Mouse (Mus musculus): ENCODE data around the gene Angptl4. TPM values are rescaled to one million over a fixed set of nuclear protein-coding genes. Genes with fewer than 3 reads are reported as not detected.
"Not testable (repeated sequence)": the region's sequence is repeated elsewhere in the genome, so short reads cannot be mapped to it uniquely, and the experiment has no call there.

Angptl4 gene
- total and polyA plus RNA-seq, 3 experiments = 6.3 to 12.2 (median 8.0) TPM

- peaks cover 51% of the 10 kb centered on the region for H3K79me2 ChIP-seq (replicated peaks; ENCODE audit: control insufficient read depth, extremely low read depth, insufficient read depth, poor library complexity, severe bottlenecking)
- H3K4me1 ChIP-seq (ENCODE audit: control insufficient read depth in 1 of 2, insufficient read depth in 2 of 2) = peaks cover 12 to 49% of the 10 kb centered on the region in 2 experiments
- H3K27ac ChIP-seq (ENCODE audit: insufficient read depth, low read depth); dilution Hi-C loops (cut with MboI; ENCODE audit: extremely low pct_ligation_motif_present, extremely low pct_unique_long_range_greater_than_20kb, low sequenced_read_pairs); in situ Hi-C loops (cut with MboI; ENCODE audit: low pct_ligation_motif_present, low pct_unique_long_range_greater_than_20kb, low sequenced_read_pairs); H3K27me3 ChIP-seq (replicated peaks); H3K9me3 ChIP-seq (replicated peaks; ENCODE audit: low read length); DNase-seq (ENCODE audit: extremely low read depth): not testable (repeated sequence)
- TF ChIP-seq SIN3A (IDR thresholded peaks at IDR 0.05; ENCODE audit: low read length) = 0 out of 2 replicates have a peak, but pooled peaks have one; percentile 35
- peaks cover 45 to 72% of the 10 kb centered on the region in 2 experiments for H3K36me3 ChIP-seq (replicated peaks in 1 of 2; ENCODE audit: control insufficient read depth in 1 of 2, insufficient read depth in 1 of 2, low read length in 1 of 2)
- peak overlapping the region; percentile 71 to 86 (median 73) for H3K4me3 ChIP-seq (replicated peaks in 1 of 3; ENCODE audit: low read depth in 2 of 3, low read length in 2 of 3, poor library complexity in 1 of 3)
- H3K4me2 ChIP-seq (ENCODE audit: insufficient read depth, low read depth, poor library complexity, severe bottlenecking) = peak overlapping the region; percentile 63
- H3K9ac ChIP-seq (ENCODE audit: insufficient read depth, low read depth) = peak overlapping the region; percentile 98
Observed at GRCm38 (mm10) chr17:33823171-33823570, 41.5 kb upstream of the Angptl4 start.

DNA sequence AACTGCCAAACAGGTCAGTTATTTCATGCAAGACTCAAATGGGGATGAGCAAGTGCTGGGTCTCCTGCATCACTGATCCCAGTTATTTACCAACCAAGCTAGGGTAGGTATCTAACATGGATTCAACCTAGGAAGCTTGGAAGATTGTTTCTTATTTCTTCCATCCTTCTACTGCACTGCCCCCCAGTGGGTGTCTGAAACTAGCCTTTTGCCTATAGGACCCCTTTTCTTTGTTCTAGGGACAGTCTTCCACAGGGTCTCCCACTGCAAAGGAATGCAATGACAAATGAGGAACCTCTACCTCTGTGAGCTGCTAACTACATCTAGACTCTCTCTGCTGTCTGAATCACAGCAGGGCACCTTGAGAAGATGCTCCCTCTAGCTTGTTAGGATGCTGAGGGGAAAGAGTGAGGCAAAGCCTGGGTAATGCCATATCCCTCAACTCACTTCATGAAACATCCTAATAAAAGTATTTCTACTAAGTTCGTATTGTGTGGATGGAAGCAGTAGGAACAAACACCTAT lies 40.9 kb upstream of the Angptl4 start:
- Histone ChIP-seq H3K9me3 (replicated peaks; ENCODE audit: low read length) (peaks cover 7% of the 10 kb centered on the region), H3K36me3 (replicated peaks in 1 of 2; ENCODE audit: control insufficient read depth in 1 of 2, insufficient read depth in 1 of 2, low read length in 1 of 2) (peaks cover 47 to 72% of the 10 kb centered on the region in 2 experiments), H3K27me3 (replicated peaks) (no peaks in the 10 kb centered on the region), H3K4me3 (replicated peaks in 1 of 3; ENCODE audit: low read depth in 2 of 3, low read length in 2 of 3, poor library complexity in 1 of 3) (peak overlapping the region in 2 of 3 experiments; percentile 71 to 86), H3K4me2 (ENCODE audit: insufficient read depth, low read depth, poor library complexity, severe bottlenecking) (peak overlapping the region; percentile 63), H3K79me2 (replicated peaks; ENCODE audit: control insufficient read depth, extremely low read depth, insufficient read depth, poor library complexity, severe bottlenecking) (peaks cover 50% of the 10 kb centered on the region), H3K4me1 (ENCODE audit: control insufficient read depth in 1 of 2, insufficient read depth in 2 of 2) (peaks cover 15 to 48% of the 10 kb centered on the region in 2 experiments), H3K9ac (ENCODE audit: insufficient read depth, low read depth) (peak overlapping the region; percentile 98), H3K27ac (ENCODE audit: insufficient read depth, low read depth) (no peak overlapping the region)
- DNase-seq (ENCODE audit: extremely low read depth) = no peak
- dilution Hi-C loops (cut with MboI; ENCODE audit: extremely low pct_ligation_motif_present, extremely low pct_unique_long_range_greater_than_20kb, low sequenced_read_pairs) = no loop called here
- in situ Hi-C loops (cut with MboI; ENCODE audit: low pct_ligation_motif_present, low pct_unique_long_range_greater_than_20kb, low sequenced_read_pairs) = no loop called here
- TF ChIP-seq JUN (IDR thresholded peaks at IDR 0.05; ENCODE audit: insufficient read depth, low read depth, low read length) (no peak), ZC3H11A (IDR thresholded peaks at IDR 0.05; ENCODE audit: low read depth, low read length) (no peak), CTCF (conservative IDR thresholded peaks at IDR 0.05 in 1 of 2, IDR thresholded peaks at IDR 0.05 in 1 of 2; ENCODE audit: low read depth in 2 of 2, low read length in 2 of 2) (peak; percentile 9 to 33; a peak in 2 of 4 replicates), CHD2 (IDR thresholded peaks at IDR 0.05; ENCODE audit: low read length) (no peak), MYC (IDR thresholded peaks at IDR 0.05; ENCODE audit: low read depth, low read length) (no peak), NRF1 (IDR thresholded peaks at IDR 0.05; ENCODE audit: low read depth, low read length) (no peak)

GRCm38 (mm10) chr17:33817969-33818643 lies 36.5 kb upstream of the Angptl4 start:
- dilution Hi-C loops (cut with MboI; ENCODE audit: extremely low pct_ligation_motif_present, extremely low pct_unique_long_range_greater_than_20kb, low sequenced_read_pairs) (no loop called here), in situ Hi-C loops (cut with MboI; ENCODE audit: low pct_ligation_motif_present, low pct_unique_long_range_greater_than_20kb, low sequenced_read_pairs) (no loop called here)
- H3K36me3 ChIP-seq (replicated peaks in 1 of 2; ENCODE audit: control insufficient read depth in 1 of 2, insufficient read depth in 1 of 2, low read length in 1 of 2) = peaks cover 45 to 75% of the 10 kb centered on the region in 2 experiments

More at GRCm38 (mm10) chr17:33817969-33818643, 36.5 kb upstream of the Angptl4 start:
- Histone ChIP-seq H3K27ac (ENCODE audit: insufficient read depth, low read depth) (peak overlapping the region; percentile 41), H3K79me2 (replicated peaks; ENCODE audit: control insufficient read depth, extremely low read depth, insufficient read depth, poor library complexity, severe bottlenecking) (peaks cover 19% of the 10 kb centered on the region), H3K9me3 (replicated peaks; ENCODE audit: low read length) (peaks cover 7% of the 10 kb centered on the region), H3K4me1 (ENCODE audit: control insufficient read depth in 1 of 2, insufficient read depth in 2 of 2) (peaks cover 12 to 35% of the 10 kb centered on the region in 2 experiments), H3K27me3 (replicated peaks) (no peaks in the 10 kb centered on the region), H3K4me2 (ENCODE audit: insufficient read depth, low read depth, poor library complexity, severe bottlenecking) (peak overlapping the region; percentile 47), H3K4me3 (replicated peaks in 1 of 3; ENCODE audit: low read depth in 2 of 3, low read length in 2 of 3, poor library complexity in 1 of 3) (peak overlapping the region in 1 of 3 experiments; percentile 48), H3K9ac (ENCODE audit: insufficient read depth, low read depth) (peak overlapping the region; percentile 52)
- no peak for DNase-seq (ENCODE audit: extremely low read depth)
- TF ChIP-seq JUND (conservative IDR thresholded peaks at IDR 0.05; ENCODE audit: low read depth, low read length) = no peak
- no peak for TF ChIP-seq PAX5 (IDR thresholded peaks at IDR 0.05; ENCODE audit: low read length)
